Mouse (Mus musculus): ENCODE results near the gene Hbb-bh2. TPM values are rescaled to one million over a fixed set of nuclear protein-coding genes. Genes with fewer than 3 reads are reported as not detected.

The Hbb-bh2 gene
- polyA plus RNA-seq, 1 experiment from 2014 or later: not detected

DNA sequence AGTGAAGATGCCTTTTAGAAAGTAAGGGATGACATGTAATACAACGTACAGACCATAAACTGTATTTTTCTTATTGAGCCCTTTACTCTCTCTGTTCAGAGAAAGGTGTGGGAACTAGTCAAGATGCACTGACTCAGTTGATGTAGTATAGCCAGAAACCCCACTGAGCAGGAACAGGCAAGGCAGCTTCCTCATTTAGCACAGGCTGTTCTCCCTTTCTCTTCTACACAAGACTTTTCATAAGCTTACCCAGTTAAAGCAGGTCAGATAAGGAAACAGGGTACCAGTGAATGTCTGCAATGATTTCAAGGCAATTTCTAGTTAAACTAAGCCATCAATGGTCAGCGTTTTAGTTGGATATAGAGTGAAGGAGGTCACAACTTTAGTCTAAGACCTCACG lies 21.2 kb upstream of the Hbb-bh2 start:
- Histone ChIP-seq H3K4me1 (replicated peaks; ENCODE audit: insufficient read depth, low read length) (no peaks in the 10 kb centered on the region), H3K36me3 (ENCODE audit: insufficient read depth, low read length) (no peaks in the 10 kb centered on the region), H3K9ac (ENCODE audit: low read depth, low read length) (no peak overlapping the region), H3K9me3 (replicated peaks; ENCODE audit: low read length) (no peaks in the 10 kb centered on the region), H3K27ac (no peak overlapping the region), H3K4me2 (ENCODE audit: low read length) (no peak overlapping the region), H3K4me3 (replicated peaks; ENCODE audit: low read depth, low read length) (no peak overlapping the region), H3K27me3 (ENCODE audit: insufficient read depth, low read length) (no peaks in the 10 kb centered on the region)
- no peak for ATAC-seq (replicated peaks; ENCODE audit: low FRiP score, low read depth)
- 79% methylated on average over 3 of the region's 3 CpGs for WGBS
- TF ChIP-seq CTCF (IDR thresholded peaks at IDR 0.05; ENCODE audit: low read depth): no peak
- no peak for DNase-seq (ENCODE audit: low spot score)

DNA sequence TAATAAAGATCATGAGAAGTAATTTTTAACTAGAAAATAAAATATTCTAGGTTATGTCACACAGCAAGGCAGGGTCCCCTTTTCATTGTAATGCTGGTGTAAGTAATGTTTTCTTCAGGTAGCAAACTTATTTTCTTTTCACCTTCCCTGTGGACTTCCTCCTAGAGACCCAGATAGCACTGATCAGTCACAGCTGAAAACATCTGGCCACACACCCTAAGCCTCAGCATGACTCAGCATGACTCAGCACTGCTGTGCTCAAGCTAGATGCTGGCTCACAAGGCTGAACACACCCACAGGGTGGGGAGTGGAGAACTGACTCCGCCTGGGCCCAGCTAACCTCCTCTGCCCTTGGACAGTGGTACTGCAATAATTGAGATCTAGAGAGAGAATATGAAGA lies 20.5 kb upstream of the Hbb-bh2 start:
- DNase-seq (ENCODE audit: low spot score): peak; percentile 1
- Histone ChIP-seq H3K27me3 (ENCODE audit: insufficient read depth, low read length) (no peaks in the 10 kb centered on the region), H3K27ac (no peak overlapping the region), H3K9me3 (replicated peaks; ENCODE audit: low read length) (no peaks in the 10 kb centered on the region), H3K36me3 (ENCODE audit: insufficient read depth, low read length) (no peaks in the 10 kb centered on the region), H3K4me1 (replicated peaks; ENCODE audit: insufficient read depth, low read length) (no peaks in the 10 kb centered on the region), H3K9ac (ENCODE audit: low read depth, low read length) (no peak overlapping the region), H3K4me2 (ENCODE audit: low read length) (no peak overlapping the region), H3K4me3 (replicated peaks; ENCODE audit: low read depth, low read length) (no peak overlapping the region)
- peak; percentile 57; the same call in 1 of the 2 replicates for ATAC-seq (replicated peaks; ENCODE audit: low FRiP score, low read depth)
- no peak for TF ChIP-seq CTCF (IDR thresholded peaks at IDR 0.05; ENCODE audit: low read depth)
- 50% methylated on average over 1 of the region's 1 CpGs for WGBS

DNA sequence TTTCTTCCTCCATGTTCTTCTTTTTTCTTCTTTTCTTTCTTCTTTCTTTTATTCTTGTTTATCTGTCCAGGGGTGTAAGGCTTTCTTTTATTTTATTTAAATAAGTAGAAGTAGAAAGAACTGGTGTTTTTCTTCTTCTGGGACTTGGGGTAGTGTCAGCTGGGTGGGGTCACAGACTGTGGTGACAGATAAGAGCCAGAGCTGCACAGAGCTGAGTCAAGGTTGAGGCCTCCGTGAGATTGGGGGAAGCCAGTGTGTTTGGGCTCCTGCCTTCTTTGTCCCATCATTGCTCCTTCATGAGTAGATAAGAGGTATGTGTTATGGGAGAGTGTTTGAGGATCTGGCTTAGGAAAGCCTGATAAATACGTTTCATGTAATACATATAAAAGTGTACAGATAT lies 18.8 kb upstream of the Hbb-bh2 start:
- no peak overlapping the region for H3K4me2 ChIP-seq (ENCODE audit: low read length)
- H3K9me3 ChIP-seq (replicated peaks; ENCODE audit: low read length): no peaks in the 10 kb centered on the region
- WGBS: 61% methylated on average over 2 of the region's 2 CpGs
- no peaks in the 10 kb centered on the region for H3K36me3 ChIP-seq (ENCODE audit: insufficient read depth, low read length)
- H3K4me1 ChIP-seq (replicated peaks; ENCODE audit: insufficient read depth, low read length): no peaks in the 10 kb centered on the region
- H3K9ac ChIP-seq (ENCODE audit: low read depth, low read length): no peak overlapping the region
- ATAC-seq (replicated peaks; ENCODE audit: low FRiP score, low read depth): no peak
- H3K27ac ChIP-seq: no peak overlapping the region
- DNase-seq (ENCODE audit: low spot score): no peak
- no peak overlapping the region for H3K4me3 ChIP-seq (replicated peaks; ENCODE audit: low read depth, low read length)
- TF ChIP-seq CTCF (IDR thresholded peaks at IDR 0.05; ENCODE audit: low read depth): no peak
- no peaks in the 10 kb centered on the region for H3K27me3 ChIP-seq (ENCODE audit: insufficient read depth, low read length)

DNA sequence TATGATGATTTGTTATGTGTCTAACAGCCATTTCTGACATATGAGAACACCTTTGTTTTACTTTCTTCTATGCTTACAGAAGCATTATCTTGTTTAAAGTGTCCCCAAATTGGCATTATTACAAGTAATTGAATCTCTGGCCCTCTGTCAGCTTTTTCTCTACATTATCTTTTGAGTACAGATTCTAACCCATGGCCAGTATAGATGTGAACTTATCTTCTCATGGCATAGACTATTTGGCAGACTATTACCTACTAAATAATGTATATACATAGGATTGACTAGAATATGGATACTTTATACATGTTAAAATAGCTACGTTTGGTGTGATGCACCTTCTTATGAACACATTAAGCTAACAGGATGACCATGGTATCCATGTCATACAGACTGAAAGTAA lies 14.3 kb upstream of the Hbb-bh2 start:
- no peaks in the 10 kb centered on the region for H3K9me3 ChIP-seq (replicated peaks; ENCODE audit: low read length)
- no peak overlapping the region for H3K4me2 ChIP-seq (ENCODE audit: low read length)
- H3K9ac ChIP-seq (ENCODE audit: low read depth, low read length): no peak overlapping the region
- ATAC-seq (replicated peaks; ENCODE audit: low FRiP score, low read depth) (no peak), DNase-seq (ENCODE audit: low spot score) (no peak)
- H3K4me3 ChIP-seq (replicated peaks; ENCODE audit: low read depth, low read length): no peak overlapping the region
- WGBS: 59% methylated on average over 1 of the region's 1 CpGs
- no peaks in the 10 kb centered on the region for H3K36me3 ChIP-seq (ENCODE audit: insufficient read depth, low read length)
- H3K4me1 ChIP-seq (replicated peaks; ENCODE audit: insufficient read depth, low read length): no peaks in the 10 kb centered on the region
- H3K27ac ChIP-seq: no peak overlapping the region
- no peak for TF ChIP-seq CTCF (IDR thresholded peaks at IDR 0.05; ENCODE audit: low read depth)
- H3K27me3 ChIP-seq (ENCODE audit: insufficient read depth, low read length): no peaks in the 10 kb centered on the region

DNA sequence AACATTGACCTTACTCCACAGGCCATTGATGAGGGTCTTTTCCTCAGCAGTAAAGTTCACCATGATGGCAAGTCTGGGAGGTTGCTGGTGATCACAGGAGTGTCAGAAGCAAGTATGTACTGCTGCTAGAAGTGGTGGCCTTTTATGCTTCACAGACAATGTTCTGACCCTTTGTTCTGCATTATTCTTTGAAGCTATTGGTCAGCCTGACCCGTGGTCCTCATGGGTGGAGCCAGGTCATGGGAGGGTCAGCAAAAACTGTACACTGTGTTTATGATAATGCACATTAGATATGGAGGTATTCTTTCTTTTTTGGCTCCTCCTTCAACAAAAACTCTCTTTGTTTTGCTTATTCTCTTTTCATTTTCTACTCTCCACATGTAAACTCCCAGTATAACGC lies 12.8 kb upstream of the Hbb-bh2 start, which contains the start of gene Hbb-y:
Gene Hbb-y (minus strand): TSS at position 127 of the 400 bp plus-strand sequence.
- H3K9ac ChIP-seq (ENCODE audit: low read depth, low read length): no peak within 1 kb of the TSS
- no peaks in the 10 kb centered on the region for H3K4me1 ChIP-seq (replicated peaks; ENCODE audit: insufficient read depth, low read length)
- ATAC-seq (replicated peaks; ENCODE audit: low FRiP score, low read depth) (no peak), DNase-seq (ENCODE audit: low spot score) (no peak)
- H3K9me3 ChIP-seq (replicated peaks; ENCODE audit: low read length): no peaks in the 10 kb centered on the region
- H3K27me3 ChIP-seq (ENCODE audit: insufficient read depth, low read length): no peaks in the 10 kb centered on the region
- H3K4me2 ChIP-seq (ENCODE audit: low read length): no peak within 1 kb of the TSS
- no peak within 1 kb of the TSS for H3K4me3 ChIP-seq (replicated peaks; ENCODE audit: low read depth, low read length)
- H3K27ac ChIP-seq: no peak within 1 kb of the TSS
- 56% methylated on average over 2 of the region's 2 CpGs for WGBS
- H3K36me3 ChIP-seq (ENCODE audit: insufficient read depth, low read length): no peaks in the 10 kb centered on the region
- TF ChIP-seq CTCF (IDR thresholded peaks at IDR 0.05; ENCODE audit: low read depth): no peak

DNA sequence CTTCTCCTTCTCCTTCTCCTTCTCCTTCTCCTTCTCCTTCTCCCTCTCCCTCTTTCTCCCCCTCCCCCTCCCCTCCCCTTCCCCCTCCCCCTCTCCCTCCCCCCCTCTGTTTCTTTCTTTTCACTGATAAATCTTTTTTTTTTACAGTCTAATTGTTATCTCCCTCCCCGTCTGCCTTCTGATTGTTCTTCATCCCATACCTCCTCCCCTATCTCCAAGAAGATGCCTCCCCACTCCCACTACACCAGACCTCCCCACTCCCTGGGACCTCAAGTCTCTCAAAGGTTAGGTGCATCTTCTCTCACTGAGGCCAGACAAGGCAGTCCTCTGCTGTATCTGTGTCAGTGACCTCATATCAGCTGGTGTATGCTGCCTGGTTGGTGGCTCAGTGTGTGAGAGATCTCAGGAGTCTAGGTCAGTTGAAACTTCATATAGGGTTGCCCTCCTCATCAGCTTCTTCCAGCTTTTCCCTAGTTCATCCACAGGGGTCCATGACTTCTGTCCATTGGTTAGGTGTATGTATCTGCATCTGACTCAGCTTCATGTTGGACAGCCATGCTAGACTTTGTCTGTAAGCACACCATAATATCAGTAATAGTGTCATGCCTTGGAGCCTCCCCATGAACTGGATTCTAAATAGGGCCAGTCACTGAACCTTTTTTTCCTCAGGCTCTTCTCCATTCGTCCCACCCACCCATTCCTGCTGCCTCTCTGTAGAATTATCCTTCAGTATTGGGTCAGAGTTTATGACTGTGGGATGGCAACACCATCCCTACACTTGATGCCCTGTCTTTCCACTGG lies 4.4 kb upstream of the Hbb-bh2 start:
- TF ChIP-seq CTCF (IDR thresholded peaks at IDR 0.05; ENCODE audit: low read depth): no peak
- no peak for DNase-seq (ENCODE audit: low spot score)
- Histone ChIP-seq H3K27me3 (ENCODE audit: insufficient read depth, low read length) (no peaks in the 10 kb centered on the region), H3K9ac (ENCODE audit: low read depth, low read length) (no peak overlapping the region), H3K27ac (no peak overlapping the region), H3K4me3 (replicated peaks; ENCODE audit: low read depth, low read length) (no peak overlapping the region), H3K4me1 (replicated peaks; ENCODE audit: insufficient read depth, low read length) (no peaks in the 10 kb centered on the region), H3K4me2 (ENCODE audit: low read length) (no peak overlapping the region), H3K9me3 (replicated peaks; ENCODE audit: low read length) (no peaks in the 10 kb centered on the region), H3K36me3 (ENCODE audit: insufficient read depth, low read length) (no peaks in the 10 kb centered on the region)
- WGBS: 54% methylated on average over 2 of the region's 2 CpGs
- ATAC-seq (replicated peaks; ENCODE audit: low FRiP score, low read depth): no peak
